Mouse (Mus musculus) ES-E14 (cell line): ENCODE data around the gene Notch1.

Experiments
- HCFC1 ChIP-seq: IDR thresholded peaks from 2 replicates; pipeline ENCODE4 v1.6.1; 2012; ENCODE audit warnings: low read length, inconsistent platforms, borderline replicate concordance; ENCODE audit not compliant: insufficient read depth
- MAFK ChIP-seq: IDR thresholded peaks from 2 replicates; pipeline ENCODE4 v1.6.1; 2014; ENCODE audit warnings: mild to moderate bottlenecking, low read depth, low read length, inconsistent platforms; ENCODE audit not compliant: insufficient read depth
- ZC3H11A ChIP-seq: IDR thresholded peaks from 2 replicates; pipeline ENCODE4 v1.6.1; 2012; ENCODE audit warnings: low read depth, mild to moderate bottlenecking, inconsistent platforms, low read length, borderline replicate concordance
- ZNF384 ChIP-seq: IDR thresholded peaks from 2 replicates; pipeline ENCODE4 v1.6.1; 2012; ENCODE audit warnings: low read depth, low read length, inconsistent platforms

- no peak for TF ChIP-seq ZC3H11A
- no peak for TF ChIP-seq ZNF384
- no peak for TF ChIP-seq MAFK
- TF ChIP-seq HCFC1 = no peak
Observed at GRCm38 (mm10) chr2:26410091-26410490, 106.4 kb downstream of the Notch1 start.
